In the genomic region with DNA sequence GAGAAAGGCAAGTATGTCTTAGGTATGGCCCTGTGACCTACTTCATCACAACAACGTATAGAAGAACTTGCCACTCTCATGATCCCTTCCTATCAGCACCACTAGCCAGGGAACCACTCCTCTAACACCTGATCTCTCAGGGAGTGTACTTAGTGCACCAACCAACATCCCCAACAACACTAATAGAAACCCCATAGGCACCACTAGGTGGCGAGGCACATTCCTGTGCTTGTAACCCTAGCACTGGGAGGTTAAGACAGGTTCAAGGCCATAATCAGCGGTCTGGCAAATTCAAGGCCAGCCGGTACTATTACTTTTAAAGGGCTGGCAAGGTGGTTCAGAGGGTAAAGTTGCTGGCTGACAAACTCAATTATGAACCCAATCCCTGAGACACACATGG, we compare ENCODE assay signal across 9 mouse cellular contexts. TPM values are rescaled to one million over a fixed set of nuclear protein-coding genes. Genes with fewer than 3 reads are reported as not detected.
DNase-seq lines count a peak whose midpoint lies in the region; ATAC-seq and TF ChIP-seq lines count a peak whose summit lies in the region.
"Had no signal": no experiment of that assay in that cellular context is flagged by ENCODE, and none has a peak within 500 bp of the region (broad histone marks: within the 10 kb centered on the region; RNA-seq: fewer than 3 reads in every experiment).

No protein-coding gene starts in this region.

- no peak overlapping the region for H3K4me3 ChIP-seq in neural tube, embryonic 15.5 days (replicated peaks)
- no peak overlapping the region for H3K4me3 ChIP-seq in liver, adult 2 months (ENCODE audit: insufficient read depth, low read depth, low read length)
- no peak overlapping the region for H3K4me3 ChIP-seq in forebrain, embryonic 13.5 days
- H3K4me3 ChIP-seq in midbrain, embryonic 16.5 days (ENCODE audit: low read depth, low read length) = no peak overlapping the region
- H3K4me3 ChIP-seq: erythroblast, embryonic 14.5 days had no signal

- TF ChIP-seq POLR2A in brain, embryonic 14.5 days (IDR thresholded peaks at IDR 0.05; ENCODE audit: borderline replicate concordance, extremely low read depth, insufficient read depth, insufficient read length, poor library complexity, severe bottlenecking) = no peak
- TF ChIP-seq POLR2A in liver, adult 2 months (IDR thresholded peaks at IDR 0.05; ENCODE audit: extremely low read depth, insufficient read depth, low read length) = no peak

- no peaks in the 10 kb centered on the region for H3K9me3 ChIP-seq in neural tube, embryonic 15.5 days (replicated peaks)
- no peaks in the 10 kb centered on the region for H3K9me3 ChIP-seq in forebrain, embryonic 13.5 days (replicated peaks)
- no peaks in the 10 kb centered on the region for H3K9me3 ChIP-seq in midbrain, embryonic 16.5 days (replicated peaks; ENCODE audit: control insufficient read depth, low read length, poor library complexity, severe bottlenecking)

- DNase-seq in neural tube, embryonic 10.5 days (ENCODE audit: extremely low spot score, low spot score) = peak; percentile 32
- DNase-seq in brain, embryonic 14.5 days (ENCODE audit: low read depth) = peak; percentile 11
- peak; percentile 56 for DNase-seq in liver, adult 2 months (ENCODE audit: extremely low read depth, low read depth, low spot score)
- DNase-seq in thymus, postnatal 0 days (ENCODE audit: low spot score) = peak; percentile 38
- DNase-seq in adrenal gland, adult 8-10 months = no peak

- no peak overlapping the region for H3K27ac ChIP-seq in neural tube, embryonic 15.5 days (replicated peaks)
- no peak overlapping the region for H3K27ac ChIP-seq in liver, adult 2 months (replicated peaks; ENCODE audit: insufficient read depth, low read depth, low read length)
- no peak overlapping the region for H3K27ac ChIP-seq in forebrain, embryonic 13.5 days
- H3K27ac ChIP-seq in midbrain, embryonic 16.5 days (ENCODE audit: low read length) = no peak overlapping the region

- peak; percentile 44; the same call in 1 of the 2 replicates for TF ChIP-seq CTCF in brain, embryonic 14.5 days (IDR thresholded peaks at IDR 0.05; ENCODE audit: borderline replicate concordance, extremely low read depth, insufficient read depth, insufficient read length)
- peak; percentile 47; the same call in 1 of the 2 replicates for TF ChIP-seq CTCF in liver, adult 2 months (IDR thresholded peaks at IDR 0.05; ENCODE audit: low read depth, low read length)

- 55% methylated on average over 4 of the region's 4 CpGs for WGBS in neural tube, embryonic 15.5 days
- 42% methylated on average over 4 of the region's 4 CpGs for WGBS in liver, adult 2 months
- WGBS in forebrain, embryonic 13.5 days = 51% methylated on average over 4 of the region's 4 CpGs
- 51% methylated on average over 4 of the region's 4 CpGs for WGBS in midbrain, embryonic 16.5 days

- peaks cover 14% of the 10 kb centered on the region for H3K36me3 ChIP-seq in neural tube, embryonic 15.5 days
- peaks cover 9% of the 10 kb centered on the region for H3K36me3 ChIP-seq in liver, adult 2 months (ENCODE audit: control insufficient read depth, insufficient read depth, low read length)
- peaks cover 14% of the 10 kb centered on the region for H3K36me3 ChIP-seq in forebrain, embryonic 13.5 days (ENCODE audit: poor library complexity, severe bottlenecking)
- H3K36me3 ChIP-seq in midbrain, embryonic 16.5 days (ENCODE audit: control insufficient read depth, insufficient read depth, low read length) = peaks cover 11% of the 10 kb centered on the region

- no peak overlapping the region for H3K9ac ChIP-seq in neural tube, embryonic 15.5 days (replicated peaks)
- no peak overlapping the region for H3K9ac ChIP-seq in liver, adult 2 months (ENCODE audit: low read depth, low read length)
- H3K9ac ChIP-seq in forebrain, embryonic 13.5 days = no peak overlapping the region
- no peak overlapping the region for H3K9ac ChIP-seq in midbrain, embryonic 16.5 days (ENCODE audit: low read depth, low read length)

- H3K4me1 ChIP-seq in neural tube, embryonic 15.5 days = peaks cover 4% of the 10 kb centered on the region
- H3K4me1 ChIP-seq in liver, adult 2 months (ENCODE audit: control insufficient read depth, insufficient read depth, low read length) = no peaks in the 10 kb centered on the region
- H3K4me1 ChIP-seq in forebrain, embryonic 13.5 days = peaks cover 1% of the 10 kb centered on the region
- no peaks in the 10 kb centered on the region for H3K4me1 ChIP-seq in midbrain, embryonic 16.5 days (ENCODE audit: control insufficient read depth, insufficient read depth, low read length)

- no peak for ATAC-seq in neural tube, embryonic 15.5 days (ENCODE audit: low FRiP score)
- no peak for ATAC-seq in forebrain, embryonic 13.5 days
- ATAC-seq in midbrain, embryonic 16.5 days = no peak

- H3K79me2 ChIP-seq in liver, adult 2 months (ENCODE audit: control insufficient read depth, insufficient read depth, low read length) = no peaks in the 10 kb centered on the region

- no peak overlapping the region for H3K4me2 ChIP-seq in neural tube, embryonic 15.5 days
- H3K4me2 ChIP-seq in forebrain, embryonic 13.5 days = no peak overlapping the region
- H3K4me2 ChIP-seq in midbrain, embryonic 16.5 days (ENCODE audit: low read length) = no peak overlapping the region

- H3K27me3 ChIP-seq in neural tube, embryonic 15.5 days (replicated peaks) = peaks cover 8% of the 10 kb centered on the region
- H3K27me3 ChIP-seq in liver, adult 2 months (ENCODE audit: control insufficient read depth, insufficient read depth, low read length) = no peaks in the 10 kb centered on the region
- H3K27me3 ChIP-seq in forebrain, embryonic 13.5 days = peaks cover 1% of the 10 kb centered on the region; the same call in 1 of the 2 replicates
- peaks cover 2% of the 10 kb centered on the region; the same call in 1 of the 2 replicates for H3K27me3 ChIP-seq in midbrain, embryonic 16.5 days (ENCODE audit: control insufficient read depth, insufficient read depth, low read depth, low read length)

RNA-seq across cellular contexts. Expression of gene Sntb2, which starts 8.3 kb away (rescaled TPM):
- polyA plus RNA-seq in neural tube, embryonic 15.5 days (2015; fragmentation: Nextera tagmentation; extraction: Ambion mirVana) = 6.6 and 8.7 TPM in 2 replicates
- 4.0 and 5.7 TPM in 2 replicates for polyA plus RNA-seq in brain, embryonic 14.5 days (2012; rRNA removed)
- 3.0 and 4.9 TPM in 2 replicates for total RNA-seq in liver, adult 2 months (2014; rRNA removed)
- polyA plus RNA-seq in liver, adult 2 months (2012; rRNA removed) = 1.6 TPM in 2 replicates
- polyA plus RNA-seq in thymus, postnatal 0 days (2015; fragmentation: Nextera tagmentation; extraction: Ambion mirVana) = 5.9 and 10.0 TPM in 2 replicates
- polyA plus RNA-seq in forebrain, embryonic 13.5 days (2015; fragmentation: Nextera tagmentation; extraction: Ambion mirVana) = 3.6 and 4.1 TPM in 2 replicates
- 4.3 and 4.6 TPM in 2 replicates for polyA plus RNA-seq in midbrain, embryonic 16.5 days (2015; fragmentation: Nextera tagmentation; extraction: Ambion mirVana)
- 10 to 100 TPM; 36.2 to 42.9 (median 38.8) TPM for total RNA-seq in adrenal gland, adult 8-10 months (2022)

RNA-seq across cellular contexts. Expression of gene Utp4, which starts 33.8 kb away (rescaled TPM):
- polyA plus RNA-seq in neural tube, embryonic 15.5 days (2015; fragmentation: Nextera tagmentation; extraction: Ambion mirVana) = 41.7 and 49.8 TPM in 2 replicates
- polyA plus RNA-seq in brain, embryonic 14.5 days (2012; rRNA removed) = 32.4 and 40.2 TPM in 2 replicates
- total RNA-seq in liver, adult 2 months (2014; rRNA removed) = 8.0 and 9.3 TPM in 2 replicates
- polyA plus RNA-seq in liver, adult 2 months (2012; rRNA removed) = 11.8 and 14.9 TPM in 2 replicates
- polyA plus RNA-seq in thymus, postnatal 0 days (2015; fragmentation: Nextera tagmentation; extraction: Ambion mirVana) = 69.4 and 70.7 TPM in 2 replicates
- 49.4 and 53.6 TPM in 2 replicates for polyA plus RNA-seq in forebrain, embryonic 13.5 days (2015; fragmentation: Nextera tagmentation; extraction: Ambion mirVana)
- 42.3 and 46.2 TPM in 2 replicates for polyA plus RNA-seq in midbrain, embryonic 16.5 days (2015; fragmentation: Nextera tagmentation; extraction: Ambion mirVana)
- 10 to 100 TPM; 38.8 to 43.1 (median 42.6) TPM for total RNA-seq in adrenal gland, adult 8-10 months (2022)

RNA-seq across cellular contexts. Expression of gene Has3, which starts 57.2 kb away (rescaled TPM):
- 1.6 and 2.2 TPM in 2 replicates for polyA plus RNA-seq in neural tube, embryonic 15.5 days (2015; fragmentation: Nextera tagmentation; extraction: Ambion mirVana)
- polyA plus RNA-seq in brain, embryonic 14.5 days (2012; rRNA removed) = 8.0 and 9.0 TPM in 2 replicates
- total RNA-seq in liver, adult 2 months (2014; rRNA removed) = 0.07 TPM in 1 of 2 replicates, not detected in the other
- 0.02 TPM in 2 replicates for polyA plus RNA-seq in liver, adult 2 months (2012; rRNA removed)
- polyA plus RNA-seq in thymus, postnatal 0 days (2015; fragmentation: Nextera tagmentation; extraction: Ambion mirVana) = 0.26 and 0.56 TPM in 2 replicates
- polyA plus RNA-seq in forebrain, embryonic 13.5 days (2015; fragmentation: Nextera tagmentation; extraction: Ambion mirVana) = 0.65 and 0.89 TPM in 2 replicates
- 1.2 and 1.5 TPM in 2 replicates for polyA plus RNA-seq in midbrain, embryonic 16.5 days (2015; fragmentation: Nextera tagmentation; extraction: Ambion mirVana)
- total RNA-seq in adrenal gland, adult 8-10 months (2022) = under 1 TPM; 0.14 to 0.62 (median 0.56) TPM
- polyA plus RNA-seq: erythroblast, embryonic 14.5 days had no signal
